Mouse (Mus musculus): ENCODE results near the gene Srm. TPM values are rescaled to one million over a fixed set of nuclear protein-coding genes. Genes with fewer than 3 reads are reported as not detected.

The Srm gene
- total and polyA plus RNA-seq, 2 experiments from 2014 or later: 77.6 to 143 TPM

GRCm38 (mm10) chr4:148627246-148627645, 35.9 kb downstream of the Srm start:
- no peaks in the 10 kb centered on the region for H3K9me3 ChIP-seq (ENCODE audit: low read length)
- peak overlapping the region; percentile 99; the same call in 1 of the 2 replicates for H3K27ac ChIP-seq
- peaks cover 21% of the 10 kb centered on the region for H3K36me3 ChIP-seq (ENCODE audit: insufficient read depth, low read length)
- DNase-seq (ENCODE audit: low spot score): no peak
- no peaks in the 10 kb centered on the region for H3K27me3 ChIP-seq (ENCODE audit: insufficient read depth, low read length)
- peak overlapping the region; percentile 70 for H3K4me2 ChIP-seq (ENCODE audit: low read depth, low read length)
- H3K9ac ChIP-seq (replicated peaks; ENCODE audit: low read length): peak overlapping the region; percentile 99; the same call in 1 of the 2 replicates
- ATAC-seq: peak; percentile 24; the same call in 1 of the 2 replicates
- H3K4me1 ChIP-seq (ENCODE audit: insufficient read depth, low read length): peaks cover 3% of the 10 kb centered on the region; the same call in 1 of the 2 replicates
- 61% methylated on average over 3 of the region's 3 CpGs for WGBS
- H3K4me3 ChIP-seq (ENCODE audit: low read length): peak overlapping the region; percentile 100
- TF ChIP-seq CTCF (IDR thresholded peaks at IDR 0.05; ENCODE audit: low read depth): no peak

- Histone ChIP-seq H3K27me3 (ENCODE audit: insufficient read depth, low read length) (no peaks in the 10 kb centered on the region), H3K4me3 (ENCODE audit: low read length) (no peak overlapping the region), H3K4me1 (ENCODE audit: insufficient read depth, low read length) (peaks cover 2% of the 10 kb centered on the region; the same call in 1 of the 2 replicates), H3K4me2 (ENCODE audit: low read depth, low read length) (no peak overlapping the region), H3K27ac (no peak overlapping the region), H3K9ac (replicated peaks; ENCODE audit: low read length) (no peak overlapping the region), H3K36me3 (ENCODE audit: insufficient read depth, low read length) (no peaks in the 10 kb centered on the region), H3K9me3 (ENCODE audit: low read length) (no peaks in the 10 kb centered on the region)
- DNase-seq (ENCODE audit: low spot score) (no peak), ATAC-seq (no peak)
- 71% methylated on average over 3 of the region's 3 CpGs for WGBS
- no peak for TF ChIP-seq CTCF (IDR thresholded peaks at IDR 0.05; ENCODE audit: low read depth)
Measured at GRCm38 (mm10) chr4:148632013-148632692, 40.9 kb downstream of the Srm start.

- H3K4me3 ChIP-seq (ENCODE audit: low read length): no peak overlapping the region
- no peaks in the 10 kb centered on the region for H3K9me3 ChIP-seq (ENCODE audit: low read length)
- no peaks in the 10 kb centered on the region for H3K4me1 ChIP-seq (ENCODE audit: insufficient read depth, low read length)
- H3K9ac ChIP-seq (replicated peaks; ENCODE audit: low read length): no peak overlapping the region
- H3K36me3 ChIP-seq (ENCODE audit: insufficient read depth, low read length): no peaks in the 10 kb centered on the region
- no peak overlapping the region for H3K4me2 ChIP-seq (ENCODE audit: low read depth, low read length)
- ATAC-seq (no peak), DNase-seq (ENCODE audit: low spot score) (no peak)
- H3K27me3 ChIP-seq (ENCODE audit: insufficient read depth, low read length): no peaks in the 10 kb centered on the region
- TF ChIP-seq CTCF (IDR thresholded peaks at IDR 0.05; ENCODE audit: low read depth): no peak
- 61% methylated on average over 2 of the region's 2 CpGs for WGBS
- H3K27ac ChIP-seq: no peak overlapping the region
Measured at GRCm38 (mm10) chr4:148633395-148634061, 42.2 kb downstream of the Srm start.

DNA sequence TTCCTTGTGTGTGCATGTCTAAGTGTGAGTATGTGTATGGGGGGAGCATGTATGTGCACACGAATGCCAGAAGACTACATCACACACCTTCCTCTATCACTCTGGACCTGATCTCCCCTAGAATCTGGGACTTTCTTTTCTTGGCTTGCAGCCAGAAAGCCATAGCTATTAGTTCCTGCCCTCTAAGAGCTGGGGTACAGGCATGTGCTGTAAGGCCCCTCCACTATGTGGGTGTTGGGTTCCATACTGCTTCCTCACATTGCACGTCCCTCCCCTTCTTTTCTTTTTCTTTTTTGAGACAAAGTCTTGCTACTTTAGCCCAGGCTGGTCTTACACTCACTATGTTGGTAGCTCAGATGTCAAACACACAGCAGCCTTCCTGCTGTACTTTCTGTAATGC, 44.0 kb downstream of the Srm start:
- H3K4me3 ChIP-seq (ENCODE audit: low read length): no peak overlapping the region
- no peak for ATAC-seq
- WGBS: 81% methylated on average over 2 of the region's 2 CpGs

GRCm38 (mm10) chr4:148638302-148638701, 47.0 kb downstream of the Srm start:
- Histone ChIP-seq H3K9me3 (ENCODE audit: low read length) (no peaks in the 10 kb centered on the region), H3K27ac (no peak overlapping the region), H3K9ac (replicated peaks; ENCODE audit: low read length) (no peak overlapping the region), H3K36me3 (ENCODE audit: insufficient read depth, low read length) (no peaks in the 10 kb centered on the region), H3K4me1 (ENCODE audit: insufficient read depth, low read length) (no peaks in the 10 kb centered on the region), H3K4me3 (ENCODE audit: low read length) (no peak overlapping the region), H3K4me2 (ENCODE audit: low read depth, low read length) (no peak overlapping the region), H3K27me3 (ENCODE audit: insufficient read depth, low read length) (no peaks in the 10 kb centered on the region)
- ATAC-seq (no peak), DNase-seq (ENCODE audit: low spot score) (no peak)
- TF ChIP-seq CTCF (IDR thresholded peaks at IDR 0.05; ENCODE audit: low read depth): no peak
- WGBS: 57% methylated on average over 9 of the region's 9 CpGs

More for the DNA sequence above, 44.0 kb downstream of the Srm start:
- Histone ChIP-seq H3K9ac (replicated peaks; ENCODE audit: low read length) (no peak overlapping the region), H3K36me3 (ENCODE audit: insufficient read depth, low read length) (no peaks in the 10 kb centered on the region), H3K9me3 (ENCODE audit: low read length) (no peaks in the 10 kb centered on the region), H3K4me2 (ENCODE audit: low read depth, low read length) (no peak overlapping the region), H3K4me1 (ENCODE audit: insufficient read depth, low read length) (no peaks in the 10 kb centered on the region), H3K27me3 (ENCODE audit: insufficient read depth, low read length) (no peaks in the 10 kb centered on the region), H3K27ac (no peak overlapping the region)
- no peak for TF ChIP-seq CTCF (IDR thresholded peaks at IDR 0.05; ENCODE audit: low read depth)
- DNase-seq (ENCODE audit: low spot score): no peak

- no peak for ATAC-seq
- WGBS: 90% methylated on average over 2 of the region's 2 CpGs
- Histone ChIP-seq H3K4me2 (ENCODE audit: low read depth, low read length) (no peak overlapping the region), H3K4me1 (ENCODE audit: insufficient read depth, low read length) (no peaks in the 10 kb centered on the region), H3K9me3 (ENCODE audit: low read length) (no peaks in the 10 kb centered on the region), H3K36me3 (ENCODE audit: insufficient read depth, low read length) (no peaks in the 10 kb centered on the region), H3K27me3 (ENCODE audit: insufficient read depth, low read length) (no peaks in the 10 kb centered on the region), H3K9ac (replicated peaks; ENCODE audit: low read length) (no peak overlapping the region), H3K27ac (no peak overlapping the region), H3K4me3 (ENCODE audit: low read length) (no peak overlapping the region)
- no peak for TF ChIP-seq CTCF (IDR thresholded peaks at IDR 0.05; ENCODE audit: low read depth)
- no peak for DNase-seq (ENCODE audit: low spot score)
Measured at GRCm38 (mm10) chr4:148639455-148639854, 48.2 kb downstream of the Srm start.

- Histone ChIP-seq H3K4me3 (ENCODE audit: low read length) (no peak overlapping the region), H3K9ac (replicated peaks; ENCODE audit: low read length) (no peak overlapping the region), H3K4me1 (ENCODE audit: insufficient read depth, low read length) (no peaks in the 10 kb centered on the region), H3K27ac (no peak overlapping the region), H3K9me3 (ENCODE audit: low read length) (no peaks in the 10 kb centered on the region), H3K4me2 (ENCODE audit: low read depth, low read length) (no peak overlapping the region), H3K36me3 (ENCODE audit: insufficient read depth, low read length) (no peaks in the 10 kb centered on the region), H3K27me3 (ENCODE audit: insufficient read depth, low read length) (no peaks in the 10 kb centered on the region)
- DNase-seq (ENCODE audit: low spot score): no peak
- ATAC-seq: no peak
- TF ChIP-seq CTCF (IDR thresholded peaks at IDR 0.05; ENCODE audit: low read depth): no peak
- WGBS: 83% methylated on average over 5 of the region's 5 CpGs
Measured at GRCm38 (mm10) chr4:148641121-148641520, 49.8 kb downstream of the Srm start.

Measured in hindbrain, postnatal 0 days (tissue).